Comparison of ENCODE assay signal across 8 mouse cellular contexts in the genomic region with DNA sequence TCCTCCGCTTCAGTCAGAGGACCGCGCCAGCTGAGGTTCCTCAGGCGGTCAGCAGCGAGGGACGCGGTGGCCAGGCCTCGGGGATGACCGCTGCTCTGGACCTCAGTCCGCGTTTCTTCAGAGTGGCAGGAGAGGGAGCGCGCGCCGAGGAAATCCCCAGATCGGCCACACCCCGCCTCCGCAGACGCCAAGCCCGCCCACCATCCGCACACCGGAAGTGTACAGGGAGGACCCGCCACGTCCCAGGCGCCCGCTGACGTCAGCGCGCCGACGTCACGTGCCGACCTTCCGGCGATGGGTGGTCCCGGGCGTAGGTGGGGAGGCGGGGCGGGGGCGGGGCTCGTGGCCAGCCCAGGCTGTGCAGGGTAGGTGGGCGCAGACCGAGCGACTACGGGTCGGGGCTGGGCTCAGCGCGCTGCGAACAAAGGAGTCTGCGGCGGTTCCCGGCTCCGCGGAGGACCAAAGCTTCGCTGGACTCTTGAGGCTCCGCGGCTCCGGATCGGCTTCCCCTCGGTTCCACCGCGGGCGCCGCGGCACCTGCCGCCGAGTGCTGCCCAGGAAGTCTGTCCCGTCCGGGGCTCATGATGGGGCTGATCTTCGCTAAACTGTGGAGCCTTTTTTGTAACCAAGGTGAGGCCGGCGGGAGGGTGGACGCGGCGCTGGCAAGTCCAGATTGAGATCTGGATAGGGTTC. TPM values are rescaled to one million over a fixed set of nuclear protein-coding genes. Genes with fewer than 3 reads are reported as not detected.
DNase-seq lines count a peak whose midpoint lies in the region; ATAC-seq lines count a peak whose summit lies in the region.

A gene (minus strand): TSS at position 125 of the 693 bp plus-strand sequence.

- peak; percentile 88 for DNase-seq in WW6 (ENCODE audit: low read depth, low spot score)
- DNase-seq in cerebellum, postnatal 36 days = peak; percentile 94 to 97
- DNase-seq in frontal cortex, postnatal 36 days (ENCODE audit: low spot score in 2 of 2) = peak; percentile 93 to 94
- DNase-seq in left cerebral cortex, adult 11 months (ENCODE audit: low spot score) = peak; percentile 88
- peak; percentile 98 for DNase-seq in lung, postnatal 36 days
- DNase-seq in retina, embryonic 14.5 days (ENCODE audit: low spot score) = peak; percentile 95
- peak; percentile 95 to 97 for DNase-seq in thymus, postnatal 36 days

- peaks cover 33% of the 10 kb centered on the region for H3K4me1 ChIP-seq in hindbrain, embryonic 15.5 days (replicated peaks)

- ATAC-seq in hindbrain, embryonic 15.5 days (ENCODE audit: low FRiP score, low read depth) = peak; percentile 100

- no peaks in the 10 kb centered on the region for H3K27me3 ChIP-seq in hindbrain, embryonic 15.5 days

- under 1% methylated on average over 60 of the region's 75 CpGs for WGBS in hindbrain, embryonic 15.5 days

- peak within 1 kb of the TSS; percentile 71 for H3K4me2 ChIP-seq in hindbrain, embryonic 15.5 days

- H3K27ac ChIP-seq in hindbrain, embryonic 15.5 days (replicated peaks) = peak within 1 kb of the TSS; percentile 94

- H3K9ac ChIP-seq in hindbrain, embryonic 15.5 days = peak within 1 kb of the TSS; percentile 87

- peak within 1 kb of the TSS; percentile 70 for H3K4me3 ChIP-seq in hindbrain, embryonic 15.5 days

- no peaks in the 10 kb centered on the region for H3K36me3 ChIP-seq in hindbrain, embryonic 15.5 days

- H3K9me3 ChIP-seq in hindbrain, embryonic 15.5 days = no peaks in the 10 kb centered on the region

RNA-seq across cellular contexts. Expression of the gene that starts here (rescaled TPM):
- polyA plus RNA-seq in hindbrain, embryonic 15.5 days (2015; fragmentation: Nextera tagmentation; extraction: Ambion mirVana) = 14.1 and 18.8 TPM in 2 replicates

Comparison
In these comparisons a context has a peak if more than half of its experiments do, and no peak if none do; other contexts are left out.
1. Peak in every context shown above with its lines: DNase-seq, ATAC-seq, H3K4me3 ChIP-seq and H3K27ac ChIP-seq.